Mouse (Mus musculus): ENCODE data around the gene Large2. TPM values are rescaled to one million over a fixed set of nuclear protein-coding genes. Genes with fewer than 3 reads are reported as not detected.
A peak's percentile ranks its signal among the peaks of the same experiment; 100 is the strongest.
"Not testable (repeated sequence)": the region's sequence is repeated elsewhere in the genome, so short reads cannot be mapped to it uniquely, and the experiment has no call there.

The Large2 gene
- polyA plus RNA-seq, 1 experiment from 2014 or later: 1.6 TPM

GRCm38 (mm10) chr2:92402591-92403326 lies 28.1 kb upstream of the Large2 start:
- Histone ChIP-seq H3K9ac (no peak overlapping the region), H3K27me3 (peaks cover 20% of the 10 kb centered on the region), H3K4me2 (no peak overlapping the region), H3K4me1 (replicated peaks) (peaks cover 9% of the 10 kb centered on the region), H3K9me3 (replicated peaks) (no peaks in the 10 kb centered on the region), H3K4me3 (no peak overlapping the region), H3K27ac (no peak overlapping the region), H3K36me3 (peaks cover 38% of the 10 kb centered on the region; the same call in 1 of the 2 replicates)
- ATAC-seq (replicated peaks; ENCODE audit: insufficient number of reproducible peaks, insufficient read depth, low FRiP score, low read depth): no peak
- WGBS: 71% methylated on average over 4 of the region's 4 CpGs

GRCm38 (mm10) chr2:92401091-92401561 lies 26.5 kb upstream of the Large2 start, which contains the start of gene Mapk8ip1:
Gene Mapk8ip1, minus strand, starts transcription at chr2:92401263.
- peak within 1 kb of the TSS; percentile 95 for H3K4me2 ChIP-seq
- 1% methylated on average over 47 of the region's 59 CpGs for WGBS
- H3K27ac ChIP-seq: no peak within 1 kb of the TSS
- H3K27me3 ChIP-seq: peaks cover 28% of the 10 kb centered on the region
- ATAC-seq (replicated peaks; ENCODE audit: insufficient number of reproducible peaks, insufficient read depth, low FRiP score, low read depth): peak; percentile 65
- peak within 1 kb of the TSS; percentile 52 for H3K9ac ChIP-seq
- peaks cover 9% of the 10 kb centered on the region for H3K4me1 ChIP-seq (replicated peaks)
- peak within 1 kb of the TSS; percentile 62 for H3K4me3 ChIP-seq
- peaks cover 24% of the 10 kb centered on the region; the same call in 1 of the 2 replicates for H3K36me3 ChIP-seq
- H3K9me3 ChIP-seq (replicated peaks): no peaks in the 10 kb centered on the region

GRCm38 (mm10) chr2:92400682-92401081 lies 26.0 kb upstream of the Large2 start:
- 0 out of 2 replicates have a peak, but pooled peaks have one; percentile 2 for ATAC-seq (replicated peaks; ENCODE audit: insufficient number of reproducible peaks, insufficient read depth, low FRiP score, low read depth)
- H3K27me3 ChIP-seq: peaks cover 33% of the 10 kb centered on the region
- H3K9me3 ChIP-seq (replicated peaks): no peaks in the 10 kb centered on the region
- peak overlapping the region; percentile 52 for H3K9ac ChIP-seq
- WGBS: under 1% methylated on average over 22 of the region's 22 CpGs
- H3K36me3 ChIP-seq: peaks cover 19% of the 10 kb centered on the region; the same call in 1 of the 2 replicates
- H3K27ac ChIP-seq: no peak overlapping the region
- peak overlapping the region; percentile 95 for H3K4me2 ChIP-seq
- H3K4me3 ChIP-seq: peak overlapping the region; percentile 62
- peaks cover 9% of the 10 kb centered on the region for H3K4me1 ChIP-seq (replicated peaks)

GRCm38 (mm10) chr2:92399877-92400276 lies 25.2 kb upstream of the Large2 start:
- ATAC-seq (replicated peaks; ENCODE audit: insufficient number of reproducible peaks, insufficient read depth, low FRiP score, low read depth); H3K27ac ChIP-seq; H3K9ac ChIP-seq; H3K4me2 ChIP-seq; H3K4me1 ChIP-seq (replicated peaks); H3K4me3 ChIP-seq; H3K9me3 ChIP-seq (replicated peaks): not testable (repeated sequence)
- 63% methylated on average over 3 of the region's 4 CpGs for WGBS
- Histone ChIP-seq H3K27me3 (peaks cover 36% of the 10 kb centered on the region), H3K36me3 (peaks cover 11% of the 10 kb centered on the region; the same call in 1 of the 2 replicates)

- peaks cover 60% of the 10 kb centered on the region for H3K27me3 ChIP-seq
- H3K9ac ChIP-seq: no peak overlapping the region
- no peak for ATAC-seq (replicated peaks; ENCODE audit: insufficient number of reproducible peaks, insufficient read depth, low FRiP score, low read depth)
- H3K4me3 ChIP-seq: no peak overlapping the region
- H3K36me3 ChIP-seq: no peaks in the 10 kb centered on the region
- H3K4me2 ChIP-seq: no peak overlapping the region
- peaks cover 11% of the 10 kb centered on the region for H3K4me1 ChIP-seq (replicated peaks)
- 67% methylated on average over 1 of the region's 1 CpGs for WGBS
- no peak overlapping the region for H3K27ac ChIP-seq
- H3K9me3 ChIP-seq (replicated peaks): no peaks in the 10 kb centered on the region
Measured at GRCm38 (mm10) chr2:92397436-92397835, 22.8 kb upstream of the Large2 start.

GRCm38 (mm10) chr2:92395535-92395934 lies 20.9 kb upstream of the Large2 start:
- no peak for ATAC-seq (replicated peaks; ENCODE audit: insufficient number of reproducible peaks, insufficient read depth, low FRiP score, low read depth)
- Histone ChIP-seq H3K4me1 (replicated peaks) (peaks cover 14% of the 10 kb centered on the region), H3K9me3 (replicated peaks) (no peaks in the 10 kb centered on the region), H3K36me3 (no peaks in the 10 kb centered on the region), H3K27me3 (peaks cover 62% of the 10 kb centered on the region), H3K27ac (no peak overlapping the region), H3K4me3 (no peak overlapping the region), H3K9ac (no peak overlapping the region), H3K4me2 (no peak overlapping the region)
- 69% methylated on average over 3 of the region's 3 CpGs for WGBS

GRCm38 (mm10) chr2:92392318-92393264 lies 17.9 kb upstream of the Large2 start:
- no peaks in the 10 kb centered on the region for H3K36me3 ChIP-seq
- no peak for ATAC-seq (replicated peaks; ENCODE audit: insufficient number of reproducible peaks, insufficient read depth, low FRiP score, low read depth)
- H3K27ac ChIP-seq: no peak overlapping the region
- peak overlapping the region; percentile 51 for H3K4me2 ChIP-seq
- peaks cover 38% of the 10 kb centered on the region for H3K4me1 ChIP-seq (replicated peaks)
- H3K27me3 ChIP-seq: peaks cover 67% of the 10 kb centered on the region
- H3K9ac ChIP-seq: peak overlapping the region; percentile 22
- 7% methylated on average over 26 of the region's 26 CpGs for WGBS
- peak overlapping the region; percentile 33 for H3K4me3 ChIP-seq
- no peaks in the 10 kb centered on the region for H3K9me3 ChIP-seq (replicated peaks)

GRCm38 (mm10) chr2:92391703-92392317 lies 17.1 kb upstream of the Large2 start:
- H3K9ac ChIP-seq: peak overlapping the region; percentile 22
- no peak for ATAC-seq (replicated peaks; ENCODE audit: insufficient number of reproducible peaks, insufficient read depth, low FRiP score, low read depth)
- peaks cover 69% of the 10 kb centered on the region for H3K27me3 ChIP-seq

GRCm38 (mm10) chr2:92391116-92391515 lies 16.4 kb upstream of the Large2 start:
- ATAC-seq (replicated peaks; ENCODE audit: insufficient number of reproducible peaks, insufficient read depth, low FRiP score, low read depth): no peak
- Histone ChIP-seq H3K4me3 (no peak overlapping the region), H3K9me3 (replicated peaks) (no peaks in the 10 kb centered on the region), H3K4me2 (no peak overlapping the region), H3K9ac (no peak overlapping the region), H3K27ac (no peak overlapping the region), H3K36me3 (no peaks in the 10 kb centered on the region), H3K27me3 (peaks cover 64% of the 10 kb centered on the region), H3K4me1 (replicated peaks) (peaks cover 38% of the 10 kb centered on the region)
- WGBS: 81% methylated on average over 8 of the region's 8 CpGs

More at GRCm38 (mm10) chr2:92391703-92392317, 17.1 kb upstream of the Large2 start:
- whole genome bisulfite sequencing: 28% methylated on average over 11 of the region's 11 CpGs
- H3K9me3 ChIP-seq (replicated peaks): no peaks in the 10 kb centered on the region
- no peak overlapping the region for H3K27ac ChIP-seq
- H3K36me3 ChIP-seq: no peaks in the 10 kb centered on the region
- peak overlapping the region; percentile 33 for H3K4me3 ChIP-seq
- peak overlapping the region; percentile 51 for H3K4me2 ChIP-seq
- H3K4me1 ChIP-seq (replicated peaks): peaks cover 38% of the 10 kb centered on the region

GRCm38 (mm10) chr2:92390206-92390930 lies 15.7 kb upstream of the Large2 start:
- 65% methylated on average over 6 of the region's 6 CpGs for WGBS
- no peak overlapping the region for H3K9ac ChIP-seq
- H3K27me3 ChIP-seq: peaks cover 59% of the 10 kb centered on the region
- no peak overlapping the region for H3K27ac ChIP-seq
- peaks cover 38% of the 10 kb centered on the region for H3K4me1 ChIP-seq (replicated peaks)
- ATAC-seq (replicated peaks; ENCODE audit: insufficient number of reproducible peaks, insufficient read depth, low FRiP score, low read depth): no peak
- H3K4me3 ChIP-seq: no peak overlapping the region
- no peak overlapping the region for H3K4me2 ChIP-seq
- no peaks in the 10 kb centered on the region for H3K36me3 ChIP-seq
- no peaks in the 10 kb centered on the region for H3K9me3 ChIP-seq (replicated peaks)

All from heart, embryonic 15.5 days (tissue).